7 mouse cellular contexts compared by ENCODE assay signal in genomic region chr6:114926369-114927157, GRCm38 (mm10). TPM values are rescaled to one million over a fixed set of nuclear protein-coding genes. Genes with fewer than 3 reads are reported as not detected.
A peak's percentile ranks its signal among the peaks of the same experiment; 100 is the strongest.
DNase-seq lines count a peak whose midpoint lies in the region; ATAC-seq and TF ChIP-seq lines count a peak whose summit lies in the region.

No protein-coding gene starts in this region.

- H3K9ac ChIP-seq in kidney, postnatal 0 days (ENCODE audit: low read depth, low read length) = no peak overlapping the region
- H3K9ac ChIP-seq in kidney, embryonic 14.5 days (ENCODE audit: low read depth, low read length) = no peak overlapping the region
- no peak overlapping the region for H3K9ac ChIP-seq in limb, embryonic 11.5 days (ENCODE audit: low read length)

- 24% methylated on average over 6 of the region's 6 CpGs for WGBS in kidney, postnatal 0 days
- WGBS in kidney, embryonic 14.5 days = 31% methylated on average over 6 of the region's 6 CpGs
- WGBS in limb, embryonic 11.5 days = 36% methylated on average over 6 of the region's 6 CpGs

- H3K36me3 ChIP-seq in kidney, postnatal 0 days (ENCODE audit: insufficient read depth, low read length) = no peaks in the 10 kb centered on the region
- no peaks in the 10 kb centered on the region for H3K36me3 ChIP-seq in kidney, embryonic 14.5 days (ENCODE audit: control insufficient read depth, insufficient read depth, low read length)
- no peaks in the 10 kb centered on the region for H3K36me3 ChIP-seq in E14TG2a.4 (ENCODE audit: insufficient read depth, low read length)
- no peaks in the 10 kb centered on the region for H3K36me3 ChIP-seq in limb, embryonic 11.5 days (ENCODE audit: control insufficient read depth, insufficient read depth, low read length)

- H3K4me2 ChIP-seq in kidney, postnatal 0 days (ENCODE audit: low read length) = no peak overlapping the region
- H3K4me2 ChIP-seq in kidney, embryonic 14.5 days (replicated peaks; ENCODE audit: low read depth, low read length) = no peak overlapping the region
- H3K4me2 ChIP-seq in limb, embryonic 11.5 days (ENCODE audit: low read depth, severe bottlenecking) = no peak overlapping the region

- H3K27ac ChIP-seq in kidney, postnatal 0 days = no peak overlapping the region
- no peak overlapping the region for H3K27ac ChIP-seq in kidney, embryonic 14.5 days (ENCODE audit: low read depth, low read length)
- H3K27ac ChIP-seq in limb, embryonic 11.5 days (replicated peaks; ENCODE audit: low read depth, low read length) = no peak overlapping the region

- DNase-seq in kidney, postnatal 0 days (ENCODE audit: low spot score) = peak; percentile 85
- peak; percentile 81 for DNase-seq in adipocyte (ENCODE audit: low spot score)
- peak; percentile 66 for DNase-seq in limb, embryonic 11.5 days (ENCODE audit: low spot score)
- peak; percentile 54 for DNase-seq in testis, postnatal 14 days (ENCODE audit: low spot score)
- no peak for DNase-seq in ovary, postnatal 36 days (ENCODE audit: low spot score)

- H3K9me3 ChIP-seq in kidney, postnatal 0 days (replicated peaks; ENCODE audit: low read length) = no peaks in the 10 kb centered on the region
- peaks cover 6% of the 10 kb centered on the region; the same call in 1 of the 2 replicates for H3K9me3 ChIP-seq in kidney, embryonic 14.5 days (ENCODE audit: control insufficient read depth, low read length)
- H3K9me3 ChIP-seq in E14TG2a.4 (ENCODE audit: low read length) = peaks cover 4% of the 10 kb centered on the region; the same call in 1 of the 2 replicates
- H3K9me3 ChIP-seq in limb, embryonic 11.5 days (ENCODE audit: control insufficient read depth, low read length) = 0 out of 2 replicates have a peak, but pooled peaks cover 2% of the 10 kb centered on the region

- TF ChIP-seq CTCF in kidney, postnatal 0 days (IDR thresholded peaks at IDR 0.05; ENCODE audit: low read depth) = peak; percentile 61
- peak; percentile 73 for TF ChIP-seq CTCF in E14TG2a.4 (conservative IDR thresholded peaks at IDR 0.05; ENCODE audit: low read length)

- H3K4me3 ChIP-seq in kidney, postnatal 0 days (replicated peaks; ENCODE audit: low read depth, low read length) = no peak overlapping the region
- H3K4me3 ChIP-seq in kidney, embryonic 14.5 days (ENCODE audit: low read length) = no peak overlapping the region
- no peak overlapping the region for H3K4me3 ChIP-seq in E14TG2a.4 (replicated peaks; ENCODE audit: low read length)
- H3K4me3 ChIP-seq in limb, embryonic 11.5 days (ENCODE audit: low read depth, low read length) = no peak overlapping the region

- no peaks in the 10 kb centered on the region for H3K27me3 ChIP-seq in kidney, postnatal 0 days (ENCODE audit: insufficient read depth, low read length)
- H3K27me3 ChIP-seq in kidney, embryonic 14.5 days (ENCODE audit: control insufficient read depth, insufficient read depth, low read length) = no peaks in the 10 kb centered on the region
- peaks cover 6% of the 10 kb centered on the region; the same call in 1 of the 2 replicates for H3K27me3 ChIP-seq in E14TG2a.4 (ENCODE audit: insufficient read depth, low read length)
- H3K27me3 ChIP-seq in limb, embryonic 11.5 days (ENCODE audit: control insufficient read depth, insufficient read depth, low read length) = no peaks in the 10 kb centered on the region

- no peak for ATAC-seq in kidney, postnatal 0 days (replicated peaks; ENCODE audit: low FRiP score, low read depth)
- ATAC-seq in kidney, embryonic 14.5 days (ENCODE audit: low FRiP score, low TSS enrichment) = no peak
- no peak for ATAC-seq in limb, embryonic 11.5 days (ENCODE audit: insufficient number of reproducible peaks, low FRiP score, low TSS enrichment, low read depth)

- H3K4me1 ChIP-seq in kidney, postnatal 0 days (replicated peaks; ENCODE audit: insufficient read depth, low read length) = peaks cover 20% of the 10 kb centered on the region
- H3K4me1 ChIP-seq in kidney, embryonic 14.5 days (ENCODE audit: control insufficient read depth, insufficient read depth, low read length) = peaks cover 13% of the 10 kb centered on the region; the same call in 1 of the 2 replicates
- peaks cover 35% of the 10 kb centered on the region for H3K4me1 ChIP-seq in E14TG2a.4 (replicated peaks; ENCODE audit: low read depth, low read length)
- H3K4me1 ChIP-seq in limb, embryonic 11.5 days (ENCODE audit: control insufficient read depth, insufficient read depth, low read length) = peaks cover 12% of the 10 kb centered on the region

RNA-seq across cellular contexts. Expression of gene Vgll4, which starts 43.2 kb away (rescaled TPM):
- 97.2 and 99.7 TPM in 2 replicates for polyA plus RNA-seq in kidney, postnatal 0 days (2015; fragmentation: Nextera tagmentation; extraction: Ambion mirVana)
- polyA plus RNA-seq in kidney, embryonic 14.5 days (2014; fragmentation: Nextera tagmentation; extraction: Ambion mirVana) = 68.8 and 83.0 TPM in 2 replicates
- polyA plus RNA-seq in limb, embryonic 11.5 days (2014; fragmentation: Nextera tagmentation; extraction: Ambion mirVana) = 98.4 and 101 TPM in 2 replicates
